Mouse (Mus musculus) kidney, postnatal 0 days (tissue): ENCODE results near the gene Pakap. TPM values are rescaled to one million over a fixed set of nuclear protein-coding genes. Genes with fewer than 3 reads are reported as not detected.
A peak's percentile ranks its signal among the peaks of the same experiment; 100 is the strongest.

Experiments used
- ATAC-seq: fragments of 200-750 bp; cut with Nextera tagmentation; replicated peaks from 2 replicates; pipeline ENCODE4 v1.8.0; 2017; ENCODE audit warnings: low read depth, moderate number of reproducible peaks, moderate TSS enrichment, moderate library complexity; ENCODE audit not compliant: low FRiP score
- DNase-seq: peaks from one replicate; pipeline ENCODE4 v3.0.0-alpha.2; 2016; ENCODE audit warnings: low spot score
- H3K27ac ChIP-seq: fragments of 300-500 bp; sonication (generic); 2 replicates; pipeline ENCODE4 v1.5.1; 2014; ENCODE audit warnings: mild to moderate bottlenecking
- H3K27me3 ChIP-seq: fragments of 300-500 bp; sonication (generic); 2 replicates; pipeline ENCODE4 v1.6.1; 2014; ENCODE audit warnings: low read length, mixed read lengths; ENCODE audit not compliant: insufficient read depth
- H3K36me3 ChIP-seq: fragments of 300-500 bp; sonication (generic); 2 replicates; pipeline ENCODE4 v1.6.1; 2014; ENCODE audit warnings: low read length, mixed read lengths; ENCODE audit not compliant: insufficient read depth
- H3K4me1 ChIP-seq: fragments of 300-500 bp; sonication (generic); replicated peaks from 2 replicates; pipeline ENCODE4 v1.6.1; 2014; ENCODE audit warnings: antibody characterized with exemption, low read length, mixed read lengths; ENCODE audit not compliant: insufficient read depth
- H3K4me2 ChIP-seq: fragments of 300-500 bp; sonication (generic); 2 replicates; pipeline ENCODE4 v1.6.1; 2014; ENCODE audit warnings: mild to moderate bottlenecking, low read length, moderate library complexity, mixed read lengths
- H3K4me3 ChIP-seq: fragments of 300-500 bp; sonication (generic); replicated peaks from 2 replicates; pipeline ENCODE4 v1.5.1; 2014; ENCODE audit warnings: low read depth, low read length
- H3K9ac ChIP-seq: fragments of 300-500 bp; sonication (generic); 2 replicates; pipeline ENCODE4 v1.6.1; 2014; ENCODE audit warnings: low read depth, low read length
- H3K9me3 ChIP-seq: fragments of 300-500 bp; sonication (generic); replicated peaks from 2 replicates; pipeline ENCODE4 v1.6.1; 2016; ENCODE audit warnings: low read length, inconsistent platforms, mixed read lengths
- CTCF ChIP-seq: IDR thresholded peaks from 2 replicates; pipeline ENCODE4 v1.5.1; 2016; ENCODE audit warnings: antibody characterized with exemption, low read depth, mild to moderate bottlenecking, moderate library complexity
- WGBS: fragments of 180-500 bp; shearing (Covaris S2); extraction: QIAGEN DNeasy Blood & Tissue Kit; methylation state at CpG from one replicate; pipeline ENCODE4 v1.1.7; 2014; 5-methylcytosine and 5-hydroxymethylcytosine counted together
- polyA plus RNA-seq: library from polyadenylated mRNA; unstranded; fragments of >200 nt; fragmentation: Nextera tagmentation; extraction: Ambion mirVana; gene quantifications from 2 replicates; pipeline ENCODE4 v1.2.1, GENCODE M21; 2015

Gene Pakap
- polyA plus RNA-seq, 1 experiment from 2014 or later = 11.5 TPM

DNA sequence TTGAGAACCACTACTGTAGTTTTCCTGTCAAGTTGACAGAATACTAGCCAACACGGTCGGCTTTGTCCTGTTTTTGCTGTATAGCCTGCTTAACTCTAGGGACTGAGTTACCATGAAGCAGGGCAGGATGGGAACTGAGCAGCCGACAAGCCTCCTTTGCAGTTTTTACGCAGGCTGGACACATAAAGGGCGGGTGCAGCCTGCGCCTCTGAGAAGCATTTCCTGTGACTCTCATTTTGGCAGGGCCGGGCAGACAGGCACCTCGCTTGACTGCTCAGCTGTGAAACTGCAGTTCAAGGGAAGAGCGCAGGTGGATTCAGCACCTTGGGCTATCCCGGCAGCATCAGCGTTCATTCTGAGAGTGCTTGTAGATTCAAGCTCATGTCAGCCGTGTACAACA, 113.5 kb downstream of the Pakap start:
- WGBS = 15% methylated on average over 12 of the region's 12 CpGs
- H3K27ac ChIP-seq = peak overlapping the region; percentile 10; the same call in 1 of the 2 replicates
- no peaks in the 10 kb centered on the region for H3K9me3 ChIP-seq
- TF ChIP-seq CTCF = no peak
- DNase-seq (peak; percentile 87), ATAC-seq (peak; percentile 90)
- no peaks in the 10 kb centered on the region for H3K27me3 ChIP-seq
- H3K4me2 ChIP-seq = peak overlapping the region; percentile 4; the same call in 1 of the 2 replicates
- no peak overlapping the region for H3K9ac ChIP-seq
- H3K4me1 ChIP-seq = peaks cover 6% of the 10 kb centered on the region; the same call in 1 of the 2 replicates
- no peaks in the 10 kb centered on the region for H3K36me3 ChIP-seq
- H3K4me3 ChIP-seq = no peak overlapping the region

DNA sequence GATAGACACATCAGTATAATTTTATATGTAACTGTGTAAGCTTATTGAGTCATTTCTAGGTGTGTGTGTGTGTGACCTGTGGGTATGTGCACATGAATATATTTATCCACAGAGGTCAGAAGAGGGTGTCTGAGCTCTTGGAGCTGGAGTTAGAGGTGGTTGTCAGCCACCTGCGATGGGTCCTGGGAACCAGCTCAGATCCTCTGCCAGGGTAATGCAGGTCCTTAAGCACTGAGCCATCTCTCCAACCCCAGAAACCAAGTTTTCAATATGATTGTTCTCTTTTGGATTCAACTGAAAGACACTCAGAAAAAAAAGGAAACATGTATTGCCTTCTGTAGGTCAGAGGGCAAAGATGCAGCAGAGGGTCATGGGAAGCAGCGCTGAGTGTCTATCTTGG, 114.4 kb downstream of the Pakap start:
- no peaks in the 10 kb centered on the region for H3K36me3 ChIP-seq
- TF ChIP-seq CTCF = no peak
- H3K4me3 ChIP-seq = no peak overlapping the region
- no peak overlapping the region for H3K27ac ChIP-seq
- H3K9me3 ChIP-seq = no peaks in the 10 kb centered on the region
- peaks cover 6% of the 10 kb centered on the region; the same call in 1 of the 2 replicates for H3K4me1 ChIP-seq
- DNase-seq = no peak
- 90% methylated on average over 2 of the region's 2 CpGs for WGBS
- no peak overlapping the region for H3K9ac ChIP-seq
- no peak overlapping the region for H3K4me2 ChIP-seq
- H3K27me3 ChIP-seq = no peaks in the 10 kb centered on the region
- no peak for ATAC-seq

DNA sequence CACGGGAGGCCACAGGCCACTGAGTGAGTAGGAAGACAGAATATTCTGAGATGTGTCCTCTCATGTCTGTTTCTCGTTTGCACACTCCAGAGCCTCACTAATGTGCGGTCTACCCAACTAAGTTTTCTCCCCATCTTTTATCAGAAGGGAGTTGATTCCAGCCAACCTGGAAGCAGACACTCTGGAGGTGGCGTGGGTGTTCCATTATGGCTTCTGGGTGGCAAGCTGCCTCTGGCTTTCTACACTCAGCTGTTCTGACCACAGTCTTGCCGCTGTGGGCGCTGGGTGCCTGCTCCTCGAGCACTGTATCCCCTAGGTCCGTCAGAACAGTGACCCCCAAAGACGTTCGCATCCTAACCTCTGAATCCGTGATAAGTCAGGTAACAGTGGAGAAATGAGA, 115.0 kb downstream of the Pakap start:
- H3K27me3 ChIP-seq = no peaks in the 10 kb centered on the region
- WGBS = 91% methylated on average over 11 of the region's 11 CpGs
- peaks cover 6% of the 10 kb centered on the region; the same call in 1 of the 2 replicates for H3K4me1 ChIP-seq
- ATAC-seq (no peak), DNase-seq (no peak)
- no peak overlapping the region for H3K4me3 ChIP-seq
- H3K36me3 ChIP-seq = no peaks in the 10 kb centered on the region
- no peaks in the 10 kb centered on the region for H3K9me3 ChIP-seq
- H3K9ac ChIP-seq = no peak overlapping the region
- H3K27ac ChIP-seq = no peak overlapping the region
- no peak for TF ChIP-seq CTCF
- H3K4me2 ChIP-seq = no peak overlapping the region

DNA sequence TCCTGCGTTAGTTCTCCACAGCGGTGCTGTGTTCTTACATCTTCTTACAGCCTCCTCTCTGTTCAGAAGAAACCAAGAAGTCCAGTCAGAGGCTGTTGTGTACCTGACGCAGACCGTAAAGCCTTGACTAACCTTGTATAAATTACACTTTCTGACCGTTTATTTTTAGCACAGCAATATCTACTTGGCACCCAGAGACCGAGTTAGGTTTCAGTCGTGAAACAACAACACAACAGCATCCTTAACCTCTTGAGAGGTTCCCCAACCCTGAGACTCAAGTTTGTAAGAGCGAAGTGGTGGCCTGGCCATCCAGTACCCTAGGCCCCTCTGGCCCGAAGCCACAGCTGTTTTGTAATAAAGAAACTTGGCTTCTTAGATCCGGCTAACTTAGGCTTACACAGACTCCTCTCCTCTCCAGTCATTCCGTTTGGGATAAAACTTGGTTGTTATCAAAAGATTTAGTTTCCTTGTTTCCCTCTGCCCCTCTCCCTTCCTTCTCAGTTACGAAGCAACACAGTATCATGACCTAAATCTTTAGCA, 116.8 kb downstream of the Pakap start:
- no peaks in the 10 kb centered on the region for H3K36me3 ChIP-seq
- ATAC-seq = no peak
- WGBS = 36% methylated on average over 12 of the region's 12 CpGs
- no peak overlapping the region for H3K4me3 ChIP-seq
- H3K4me1 ChIP-seq = peaks cover 6% of the 10 kb centered on the region; the same call in 1 of the 2 replicates
- H3K9ac ChIP-seq = no peak overlapping the region
- TF ChIP-seq CTCF = no peak
- H3K27me3 ChIP-seq = no peaks in the 10 kb centered on the region
- DNase-seq = peak; percentile 55
- H3K4me2 ChIP-seq = no peak overlapping the region
- H3K27ac ChIP-seq = peak overlapping the region; percentile 13; the same call in 1 of the 2 replicates
- no peaks in the 10 kb centered on the region for H3K9me3 ChIP-seq

DNA sequence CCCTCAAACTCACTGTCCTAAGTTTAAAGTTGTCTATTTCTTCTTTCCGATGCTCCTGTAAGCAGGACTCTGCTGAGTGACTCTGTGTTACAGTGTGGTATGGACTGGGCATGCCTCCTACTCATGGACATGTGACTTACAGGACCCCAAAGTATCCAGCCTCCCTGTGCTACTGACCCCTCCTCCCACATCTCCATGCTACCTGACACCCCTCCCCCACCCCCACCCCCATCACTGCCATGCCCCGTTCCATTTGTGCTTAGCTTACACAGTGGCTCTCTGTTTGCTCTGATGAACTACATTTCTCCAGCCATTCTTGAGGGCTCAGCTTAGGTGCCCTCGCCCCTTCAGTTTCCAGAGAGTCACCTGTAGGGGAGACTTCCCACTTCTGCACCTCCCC, 118.8 kb downstream of the Pakap start:
- ATAC-seq = no peak
- TF ChIP-seq CTCF = no peak
- WGBS = 64% methylated on average over 3 of the region's 3 CpGs

DNA sequence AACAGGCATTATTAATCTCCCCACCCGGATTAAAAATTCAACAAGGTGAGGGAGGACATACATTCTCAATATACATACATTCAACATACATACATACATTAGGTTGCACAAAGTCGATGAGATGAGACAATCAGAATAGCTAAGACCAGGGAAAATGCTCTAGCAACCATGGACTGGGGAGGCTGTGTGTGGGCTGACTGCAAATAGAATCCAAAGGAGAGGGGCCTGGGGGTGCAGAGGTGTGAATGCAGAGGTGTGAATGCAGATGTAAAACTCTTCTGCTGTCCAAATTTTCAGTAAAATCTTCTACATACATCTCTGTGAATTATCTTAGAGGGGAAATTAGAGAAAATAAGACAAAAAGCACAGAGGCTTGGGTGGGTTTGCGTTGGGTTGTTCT, 119.6 kb downstream of the Pakap start:
- WGBS = 85% methylated on average over 3 of the region's 3 CpGs
- no peak for DNase-seq
- Histone ChIP-seq H3K27ac (no peak overlapping the region), H3K4me2 (no peak overlapping the region), H3K27me3 (no peaks in the 10 kb centered on the region), H3K9me3 (no peaks in the 10 kb centered on the region), H3K4me1 (0 out of 2 replicates have a peak, but pooled peaks cover 6% of the 10 kb centered on the region), H3K36me3 (no peaks in the 10 kb centered on the region), H3K9ac (no peak overlapping the region), H3K4me3 (no peak overlapping the region)
- no peak for TF ChIP-seq CTCF
- no peak for ATAC-seq

More for the DNA sequence above, 118.8 kb downstream of the Pakap start:
- H3K27ac ChIP-seq = no peak overlapping the region
- no peaks in the 10 kb centered on the region for H3K27me3 ChIP-seq
- H3K9ac ChIP-seq = no peak overlapping the region
- H3K4me2 ChIP-seq = no peak overlapping the region
- H3K4me1 ChIP-seq = 0 out of 2 replicates have a peak, but pooled peaks cover 6% of the 10 kb centered on the region
- DNase-seq = no peak
- H3K36me3 ChIP-seq = no peaks in the 10 kb centered on the region
- H3K4me3 ChIP-seq = no peak overlapping the region
- no peaks in the 10 kb centered on the region for H3K9me3 ChIP-seq

DNA sequence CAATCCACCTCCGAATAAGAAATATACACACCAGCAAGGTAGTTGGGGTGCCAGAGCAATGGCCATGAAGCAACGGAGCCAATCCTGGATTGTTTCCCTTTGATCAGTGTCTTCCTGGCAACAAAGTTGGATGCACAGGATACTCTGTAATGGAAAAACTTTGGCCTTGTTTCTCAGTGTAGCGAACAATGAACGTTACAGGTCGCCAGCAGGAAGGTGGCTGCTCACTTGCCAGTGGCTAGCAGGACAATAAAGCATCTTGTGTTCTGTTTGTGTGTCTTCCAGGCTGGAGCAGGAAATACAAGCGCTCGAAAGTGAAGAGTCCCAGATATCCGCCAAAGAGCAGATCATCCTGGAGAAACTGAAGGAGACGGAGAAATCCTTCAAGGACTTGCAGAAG, 120.2 kb downstream of the Pakap start:
- Histone ChIP-seq H3K36me3 (no peaks in the 10 kb centered on the region), H3K27me3 (no peaks in the 10 kb centered on the region), H3K9ac (no peak overlapping the region), H3K4me2 (no peak overlapping the region), H3K4me1 (0 out of 2 replicates have a peak, but pooled peaks cover 6% of the 10 kb centered on the region), H3K27ac (no peak overlapping the region), H3K4me3 (no peak overlapping the region), H3K9me3 (no peaks in the 10 kb centered on the region)
- DNase-seq (no peak), ATAC-seq (no peak)
- no peak for TF ChIP-seq CTCF
- 77% methylated on average over 9 of the region's 9 CpGs for WGBS
